Mouse (Mus musculus) retina, postnatal 7 days (tissue): ENCODE measurements around the gene Parp16.
"Not testable (repeated sequence)": the region's sequence is repeated elsewhere in the genome, so short reads cannot be mapped to it uniquely, and the experiment has no call there.

Source experiments
- DNase-seq: peaks from one replicate; pipeline ENCODE4 v3.0.0-alpha.2; 2012; ENCODE audit warnings: low read depth, low spot score

Parp16 gene

GRCm38 (mm10) chr9:65208293-65209179 is 13.4 kb downstream of the Parp16 start:
- DNase-seq = no peak

GRCm38 (mm10) chr9:65211598-65211997 is 16.4 kb downstream of the Parp16 start:
- no peak for DNase-seq

GRCm38 (mm10) chr9:65214425-65214777 is 19.2 kb downstream of the Parp16 start:
- DNase-seq = no peak

- peak; percentile 71 for DNase-seq
Measured at GRCm38 (mm10) chr9:65214778-65215493, 19.8 kb downstream of the Parp16 start.

- no peak for DNase-seq
Measured at GRCm38 (mm10) chr9:65215494-65216126, 20.5 kb downstream of the Parp16 start.

- no peak for DNase-seq
Measured at GRCm38 (mm10) chr9:65216972-65217371, 21.8 kb downstream of the Parp16 start.

- DNase-seq = no peak
Measured at GRCm38 (mm10) chr9:65217661-65218060, 22.5 kb downstream of the Parp16 start.

GRCm38 (mm10) chr9:65218916-65219315 is 23.8 kb downstream of the Parp16 start:
- DNase-seq = no peak

- DNase-seq = not testable (repeated sequence)
Measured at GRCm38 (mm10) chr9:65220398-65220797, 25.2 kb downstream of the Parp16 start.

- DNase-seq = no peak
Measured at GRCm38 (mm10) chr9:65223927-65224326, 28.8 kb downstream of the Parp16 start.

GRCm38 (mm10) chr9:65225795-65226194 is 30.6 kb downstream of the Parp16 start:
- DNase-seq = peak; percentile 51

GRCm38 (mm10) chr9:65230250-65230649 is 35.1 kb downstream of the Parp16 start:
- no peak for DNase-seq

GRCm38 (mm10) chr9:65231284-65231683 is 36.1 kb downstream of the Parp16 start:
- peak; percentile 27 for DNase-seq

- no peak for DNase-seq
Measured at GRCm38 (mm10) chr9:65233243-65233985, 38.3 kb downstream of the Parp16 start.

GRCm38 (mm10) chr9:65234734-65235133 is 39.6 kb downstream of the Parp16 start:
- no peak for DNase-seq

GRCm38 (mm10) chr9:65235601-65236000 is 40.4 kb downstream of the Parp16 start:
- DNase-seq = no peak

- DNase-seq = no peak
Measured at GRCm38 (mm10) chr9:65237616-65238015, 42.5 kb downstream of the Parp16 start.

GRCm38 (mm10) chr9:65238191-65238760 is 43.1 kb downstream of the Parp16 start:
- no peak for DNase-seq

- DNase-seq = no peak
Measured at GRCm38 (mm10) chr9:65239176-65239575, 44.0 kb downstream of the Parp16 start.

- no peak for DNase-seq
Measured at GRCm38 (mm10) chr9:65239731-65240130, 44.6 kb downstream of the Parp16 start.

- DNase-seq = no peak
Measured at GRCm38 (mm10) chr9:65240587-65240986, 45.4 kb downstream of the Parp16 start.
